In the genomic region with DNA sequence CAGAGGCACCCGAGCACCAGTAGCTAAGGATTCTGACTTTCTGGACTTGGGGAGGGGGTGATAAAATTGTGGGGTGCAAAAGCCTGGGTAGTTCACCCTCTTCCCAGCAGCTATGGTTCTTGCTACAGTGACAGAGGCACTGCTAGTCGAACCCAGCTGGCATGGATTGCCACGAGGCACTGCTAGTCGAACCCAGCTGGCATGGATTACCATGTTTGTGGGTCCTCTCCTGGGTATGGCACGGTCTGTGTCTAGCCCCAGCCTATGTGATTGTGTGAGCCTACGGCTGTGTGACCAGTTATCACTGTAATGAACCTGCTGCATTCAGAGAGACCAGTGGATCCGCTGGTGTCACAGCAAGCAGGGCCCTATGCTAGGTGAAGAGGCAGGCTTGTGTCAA, we compare ENCODE assay signal across 13 mouse cellular contexts.
DNase-seq lines count a peak whose midpoint lies in the region; ATAC-seq and TF ChIP-seq lines count a peak whose summit lies in the region.
"Had no signal": no experiment of that assay in that cellular context is flagged by ENCODE, and none has a peak within 500 bp of the region (broad histone marks: within the 10 kb centered on the region; RNA-seq: fewer than 3 reads in every experiment).

No protein-coding gene starts in this region.

- H3K27ac ChIP-seq in kidney, embryonic 16.5 days (ENCODE audit: low read length) = no peak overlapping the region
- H3K27ac ChIP-seq in kidney, adult 2 months (ENCODE audit: insufficient read depth, low read depth, low read length) = no peak overlapping the region
- H3K27ac ChIP-seq in hindbrain, embryonic 14.5 days = peak overlapping the region; percentile 38; the same call in 1 of the 2 replicates
- H3K27ac ChIP-seq in neural tube, embryonic 13.5 days (replicated peaks) = peak overlapping the region; percentile 52; the same call in 1 of the 2 replicates
- H3K27ac ChIP-seq: liver, embryonic 13.5 days; midbrain, embryonic 12.5 days had no signal

- H3K36me3 ChIP-seq in kidney, embryonic 16.5 days (ENCODE audit: insufficient read depth, low read length) = no peaks in the 10 kb centered on the region
- H3K36me3 ChIP-seq in kidney, adult 2 months (ENCODE audit: control insufficient read depth, insufficient read depth, low read length) = no peaks in the 10 kb centered on the region
- H3K36me3 ChIP-seq in hindbrain, embryonic 14.5 days (replicated peaks; ENCODE audit: control insufficient read depth, insufficient read depth) = no peaks in the 10 kb centered on the region
- H3K36me3 ChIP-seq in neural tube, embryonic 13.5 days = peaks cover 10% of the 10 kb centered on the region; the same call in 1 of the 2 replicates
- H3K36me3 ChIP-seq: liver, embryonic 13.5 days; midbrain, embryonic 12.5 days had no signal

- H3K4me3 ChIP-seq in kidney, embryonic 16.5 days (ENCODE audit: low read length) = no peak overlapping the region
- H3K4me3 ChIP-seq in kidney, adult 2 months (ENCODE audit: insufficient read depth, low read depth, low read length) = no peak overlapping the region
- H3K4me3 ChIP-seq in hindbrain, embryonic 14.5 days (replicated peaks; ENCODE audit: low read length) = no peak overlapping the region; the same call in 1 of the 2 replicates
- no peak overlapping the region for H3K4me3 ChIP-seq in neural tube, embryonic 13.5 days
- H3K4me3 ChIP-seq: erythroblast, embryonic 14.5 days; liver, embryonic 13.5 days; midbrain, embryonic 12.5 days had no signal

- no peak for DNase-seq in kidney, adult 2 months
- DNase-seq in brain, adult 2 months (ENCODE audit: low read depth, low spot score) = peak; percentile 63
- DNase-seq in hindbrain, embryonic 14.5 days (ENCODE audit: low spot score) = no peak
- no peak for DNase-seq in adrenal gland, postnatal 4 days (ENCODE audit: low spot score in 2 of 2)
- DNase-seq in left cerebral cortex, postnatal 14 days (ENCODE audit: low spot score in 2 of 2) = no peak
- DNase-seq in right cerebral cortex, postnatal 36 days (ENCODE audit: low spot score in 2 of 2) = no peak
- DNase-seq: cerebellum, adult 11 months; heart, postnatal 4 days; liver, embryonic 13.5 days had no signal

- ATAC-seq in kidney, embryonic 16.5 days (ENCODE audit: low FRiP score, low TSS enrichment) = no peak
- peak; percentile 49; the same call in 1 of the 2 replicates for ATAC-seq in hindbrain, embryonic 14.5 days (ENCODE audit: low FRiP score)
- ATAC-seq in neural tube, embryonic 13.5 days (ENCODE audit: low read depth) = peak; percentile 45; the same call in 1 of the 2 replicates

- H3K4me1 ChIP-seq in kidney, embryonic 16.5 days (ENCODE audit: insufficient read depth, low read length) = no peaks in the 10 kb centered on the region
- H3K4me1 ChIP-seq in kidney, adult 2 months (ENCODE audit: control insufficient read depth, insufficient read depth, low read length) = no peaks in the 10 kb centered on the region
- H3K4me1 ChIP-seq in hindbrain, embryonic 14.5 days (replicated peaks; ENCODE audit: control insufficient read depth, insufficient read depth, low read length) = peaks cover 31% of the 10 kb centered on the region
- H3K4me1 ChIP-seq in neural tube, embryonic 13.5 days (replicated peaks) = peaks cover 35% of the 10 kb centered on the region
- H3K4me1 ChIP-seq: liver, embryonic 13.5 days had no signal

- intact Hi-C loops in left cerebral cortex, postnatal 14 days (cut with DNase I) = loop anchor here (5.0 kb wide), 1 partner anchor 200 kb away; no protein-coding TSS in a partner anchor

- TF ChIP-seq POLR2A in kidney, adult 2 months (IDR thresholded peaks at IDR 0.05; ENCODE audit: low read depth, low read length) = no peak

- H3K9me3 ChIP-seq in kidney, embryonic 16.5 days (ENCODE audit: low read length) = no peaks in the 10 kb centered on the region
- H3K9me3 ChIP-seq in hindbrain, embryonic 14.5 days (ENCODE audit: control insufficient read depth, low read length) = no peaks in the 10 kb centered on the region
- H3K9me3 ChIP-seq in neural tube, embryonic 13.5 days = no peaks in the 10 kb centered on the region
- H3K9me3 ChIP-seq: liver, embryonic 13.5 days; midbrain, embryonic 12.5 days had no signal

- WGBS in kidney, embryonic 16.5 days = 75% methylated on average over 7 of the region's 7 CpGs
- WGBS in kidney, adult 2 months = 75% methylated on average over 7 of the region's 7 CpGs
- WGBS in hindbrain, embryonic 14.5 days = 69% methylated on average over 7 of the region's 7 CpGs
- 76% methylated on average over 7 of the region's 7 CpGs for WGBS in neural tube, embryonic 13.5 days

- peak overlapping the region; percentile 40 for H3K4me2 ChIP-seq in kidney, embryonic 16.5 days (replicated peaks; ENCODE audit: low read depth, low read length)
- peak overlapping the region; percentile 42 for H3K4me2 ChIP-seq in hindbrain, embryonic 14.5 days (replicated peaks)
- H3K4me2 ChIP-seq in neural tube, embryonic 13.5 days = peak overlapping the region; percentile 42
- H3K4me2 ChIP-seq: liver, embryonic 13.5 days; midbrain, embryonic 12.5 days had no signal

- TF ChIP-seq CTCF in kidney, adult 2 months (conservative IDR thresholded peaks at IDR 0.05; ENCODE audit: insufficient read depth, insufficient read length, low read depth, low read length) = no peak

- H3K27me3 ChIP-seq in kidney, embryonic 16.5 days (ENCODE audit: insufficient read depth, low read length) = no peaks in the 10 kb centered on the region
- no peaks in the 10 kb centered on the region for H3K27me3 ChIP-seq in kidney, adult 2 months (replicated peaks; ENCODE audit: control insufficient read depth, insufficient read depth, low read length)
- no peaks in the 10 kb centered on the region for H3K27me3 ChIP-seq in hindbrain, embryonic 14.5 days (ENCODE audit: control insufficient read depth, insufficient read depth, low read length)
- H3K27me3 ChIP-seq in neural tube, embryonic 13.5 days = no peaks in the 10 kb centered on the region
- H3K27me3 ChIP-seq: liver, embryonic 13.5 days; midbrain, embryonic 12.5 days had no signal

- no peak overlapping the region; the same call in 1 of the 2 replicates for H3K9ac ChIP-seq in kidney, embryonic 16.5 days (replicated peaks; ENCODE audit: low read length)
- peak overlapping the region; percentile 42; the same call in 1 of the 2 replicates for H3K9ac ChIP-seq in hindbrain, embryonic 14.5 days
- H3K9ac ChIP-seq in neural tube, embryonic 13.5 days = peak overlapping the region; percentile 49; the same call in 1 of the 2 replicates
- H3K9ac ChIP-seq: liver, embryonic 13.5 days; midbrain, embryonic 12.5 days had no signal

Comparison
In these comparisons a context has a peak if more than half of its experiments do, and no peak if none do; other contexts are left out.
1. H3K27ac ChIP-seq: peak in hindbrain, embryonic 14.5 days (single experiment) and neural tube, embryonic 13.5 days (single experiment); none in kidney, embryonic 16.5 days (single experiment) and kidney, adult 2 months (single experiment).
2. Peak in every context shown above with its lines, with median percentiles within 50 percentile points of each other: H3K4me2 ChIP-seq.